Mouse (Mus musculus): ENCODE results near the gene 1110059E24Rik. TPM values are rescaled to one million over a fixed set of nuclear protein-coding genes. Genes with fewer than 3 reads are reported as not detected.
A peak's percentile ranks its signal among the peaks of the same experiment; 100 is the strongest.

The 1110059E24Rik gene
- polyA plus RNA-seq, 1 experiment, result 4.8 TPM

DNA sequence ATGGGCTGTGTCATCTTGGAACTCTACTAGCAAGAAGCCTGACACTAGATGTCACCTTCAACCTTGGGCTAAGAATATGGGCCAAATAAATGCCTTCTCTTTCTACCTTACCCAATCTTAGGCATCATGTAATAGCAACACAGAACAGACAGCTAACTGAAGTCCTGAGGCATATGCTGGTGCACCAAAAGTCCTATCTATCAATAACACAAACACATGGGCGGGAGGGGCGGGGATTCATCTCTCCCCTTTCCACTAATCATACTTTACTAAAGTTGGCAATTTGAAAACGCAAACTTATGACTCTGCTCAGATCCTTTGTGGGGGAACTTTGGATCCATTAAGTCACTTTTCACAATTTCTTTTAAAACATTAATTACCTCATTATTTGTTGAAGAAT lies 84.8 kb downstream of the 1110059E24Rik start:
- Histone ChIP-seq H3K4me3 (ENCODE audit: control insufficient read depth, insufficient read depth, low read length) (no peak overlapping the region), H3K27ac (ENCODE audit: control insufficient read depth, insufficient read depth, low read length) (no peak overlapping the region), H3K27me3 (ENCODE audit: control insufficient read depth, insufficient read depth, low read length) (no peaks in the 10 kb centered on the region), H3K4me1 (replicated peaks; ENCODE audit: control insufficient read depth, insufficient read depth, low read length) (no peaks in the 10 kb centered on the region), H3K36me3 (ENCODE audit: control insufficient read depth, insufficient read depth, low read length) (no peaks in the 10 kb centered on the region)
- TF ChIP-seq POLR2A (IDR thresholded peaks at IDR 0.05; ENCODE audit: control insufficient read depth, extremely low read depth, insufficient read depth, low read length, poor library complexity), result no peak
- TF ChIP-seq CTCF (IDR thresholded peaks at IDR 0.05; ENCODE audit: borderline replicate concordance, control insufficient read depth, extremely low read depth, insufficient read depth, low read length, poor library complexity), result no peak
- no peak for DNase-seq
- WGBS, result 95% methylated on average over 3 of the region's 3 CpGs

DNA sequence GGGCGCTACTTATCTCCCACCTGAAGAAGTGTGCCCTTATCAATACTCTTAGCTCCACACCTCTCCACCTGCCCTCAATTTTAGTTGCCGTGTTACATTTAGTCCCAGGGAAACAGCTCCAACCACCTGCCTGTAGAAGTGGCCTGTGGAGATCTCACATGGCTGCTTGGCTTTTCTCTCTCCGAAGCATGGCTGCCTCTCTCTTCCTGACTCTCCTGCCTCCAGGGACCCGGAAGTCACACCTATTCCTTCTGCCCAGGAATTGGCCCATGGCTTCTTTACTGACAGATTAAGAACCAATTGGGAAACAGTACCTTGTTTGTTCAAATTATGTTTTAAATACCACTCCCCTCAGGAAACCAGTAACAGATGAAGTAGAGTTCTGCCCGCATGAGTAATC lies 86.3 kb downstream of the 1110059E24Rik start:
- WGBS, result 99% methylated on average over 5 of the region's 5 CpGs
- H3K27me3 ChIP-seq (ENCODE audit: control insufficient read depth, insufficient read depth, low read length), result no peaks in the 10 kb centered on the region
- TF ChIP-seq CTCF (IDR thresholded peaks at IDR 0.05; ENCODE audit: borderline replicate concordance, control insufficient read depth, extremely low read depth, insufficient read depth, low read length, poor library complexity) (no peak), POLR2A (IDR thresholded peaks at IDR 0.05; ENCODE audit: control insufficient read depth, extremely low read depth, insufficient read depth, low read length, poor library complexity) (no peak)
- no peak for DNase-seq
- no peak overlapping the region for H3K27ac ChIP-seq (ENCODE audit: control insufficient read depth, insufficient read depth, low read length)
- no peaks in the 10 kb centered on the region for H3K36me3 ChIP-seq (ENCODE audit: control insufficient read depth, insufficient read depth, low read length)
- no peak overlapping the region for H3K4me3 ChIP-seq (ENCODE audit: control insufficient read depth, insufficient read depth, low read length)
- H3K4me1 ChIP-seq (replicated peaks; ENCODE audit: control insufficient read depth, insufficient read depth, low read length), result no peaks in the 10 kb centered on the region

- H3K36me3 ChIP-seq (ENCODE audit: control insufficient read depth, insufficient read depth, low read length), result no peaks in the 10 kb centered on the region
- TF ChIP-seq POLR2A (IDR thresholded peaks at IDR 0.05; ENCODE audit: control insufficient read depth, extremely low read depth, insufficient read depth, low read length, poor library complexity), result no peak
- H3K27me3 ChIP-seq (ENCODE audit: control insufficient read depth, insufficient read depth, low read length), result no peaks in the 10 kb centered on the region
- DNase-seq, result no peak
- H3K27ac ChIP-seq (ENCODE audit: control insufficient read depth, insufficient read depth, low read length), result no peak overlapping the region
- WGBS, result 3% methylated on average over 1 of the region's 1 CpGs
- no peaks in the 10 kb centered on the region for H3K4me1 ChIP-seq (replicated peaks; ENCODE audit: control insufficient read depth, insufficient read depth, low read length)
- H3K4me3 ChIP-seq (ENCODE audit: control insufficient read depth, insufficient read depth, low read length), result no peak overlapping the region
Observed at GRCm38 (mm10) chr19:21564461-21564797, 88.3 kb downstream of the 1110059E24Rik start.

GRCm38 (mm10) chr19:21563789-21564460 lies 88.9 kb downstream of the 1110059E24Rik start:
- TF ChIP-seq POLR2A (IDR thresholded peaks at IDR 0.05; ENCODE audit: control insufficient read depth, extremely low read depth, insufficient read depth, low read length, poor library complexity) (no peak), CTCF (IDR thresholded peaks at IDR 0.05; ENCODE audit: borderline replicate concordance, control insufficient read depth, extremely low read depth, insufficient read depth, low read length, poor library complexity) (peak; percentile 46; the same call in 1 of the 2 replicates)
- no peak overlapping the region for H3K27ac ChIP-seq (ENCODE audit: control insufficient read depth, insufficient read depth, low read length)
- H3K4me1 ChIP-seq (replicated peaks; ENCODE audit: control insufficient read depth, insufficient read depth, low read length), result no peaks in the 10 kb centered on the region
- no peaks in the 10 kb centered on the region for H3K36me3 ChIP-seq (ENCODE audit: control insufficient read depth, insufficient read depth, low read length)
- 34% methylated on average over 11 of the region's 11 CpGs for WGBS
- H3K4me3 ChIP-seq (ENCODE audit: control insufficient read depth, insufficient read depth, low read length), result no peak overlapping the region
- H3K27me3 ChIP-seq (ENCODE audit: control insufficient read depth, insufficient read depth, low read length), result no peaks in the 10 kb centered on the region
- peak; percentile 74 for DNase-seq

GRCm38 (mm10) chr19:21562996-21563395 lies 89.8 kb downstream of the 1110059E24Rik start:
- TF ChIP-seq POLR2A (IDR thresholded peaks at IDR 0.05; ENCODE audit: control insufficient read depth, extremely low read depth, insufficient read depth, low read length, poor library complexity) (no peak), CTCF (IDR thresholded peaks at IDR 0.05; ENCODE audit: borderline replicate concordance, control insufficient read depth, extremely low read depth, insufficient read depth, low read length, poor library complexity) (no peak)
- no peak for DNase-seq
- H3K27ac ChIP-seq (ENCODE audit: control insufficient read depth, insufficient read depth, low read length), result no peak overlapping the region
- no peaks in the 10 kb centered on the region for H3K27me3 ChIP-seq (ENCODE audit: control insufficient read depth, insufficient read depth, low read length)
- no peak overlapping the region for H3K4me3 ChIP-seq (ENCODE audit: control insufficient read depth, insufficient read depth, low read length)
- H3K36me3 ChIP-seq (ENCODE audit: control insufficient read depth, insufficient read depth, low read length), result no peaks in the 10 kb centered on the region
- WGBS, result 64% methylated on average over 3 of the region's 3 CpGs
- H3K4me1 ChIP-seq (replicated peaks; ENCODE audit: control insufficient read depth, insufficient read depth, low read length), result no peaks in the 10 kb centered on the region

DNA sequence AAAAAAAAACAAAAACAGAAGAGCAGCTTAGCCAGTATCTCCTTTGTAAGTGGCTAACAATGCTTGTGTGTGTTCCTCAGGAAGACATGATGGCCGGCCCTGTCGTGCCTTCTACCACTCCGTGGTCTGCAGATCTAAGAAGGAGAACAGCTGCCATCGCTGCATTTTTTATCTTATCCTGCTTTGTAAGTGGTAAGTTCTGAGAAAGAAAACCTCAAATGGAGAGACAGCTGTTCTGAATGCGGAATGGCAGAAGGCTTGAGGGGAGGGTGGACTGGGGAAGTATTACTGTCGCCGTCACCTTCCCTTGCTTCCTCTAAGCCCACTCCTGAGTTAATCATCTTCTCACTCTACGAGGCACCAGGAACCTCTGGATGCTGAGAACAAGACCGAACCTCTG lies 100.0 kb downstream of the 1110059E24Rik start:
- TF ChIP-seq POLR2A (IDR thresholded peaks at IDR 0.05; ENCODE audit: control insufficient read depth, extremely low read depth, insufficient read depth, low read length, poor library complexity) (no peak), CTCF (IDR thresholded peaks at IDR 0.05; ENCODE audit: borderline replicate concordance, control insufficient read depth, extremely low read depth, insufficient read depth, low read length, poor library complexity) (no peak)
- no peak for DNase-seq
- H3K4me3 ChIP-seq (ENCODE audit: control insufficient read depth, insufficient read depth, low read length), result no peak overlapping the region
- no peaks in the 10 kb centered on the region for H3K27me3 ChIP-seq (ENCODE audit: control insufficient read depth, insufficient read depth, low read length)
- 29% methylated on average over 9 of the region's 9 CpGs for WGBS
- H3K4me1 ChIP-seq (replicated peaks; ENCODE audit: control insufficient read depth, insufficient read depth, low read length), result no peaks in the 10 kb centered on the region
- no peaks in the 10 kb centered on the region for H3K36me3 ChIP-seq (ENCODE audit: control insufficient read depth, insufficient read depth, low read length)
- H3K27ac ChIP-seq (ENCODE audit: control insufficient read depth, insufficient read depth, low read length), result no peak overlapping the region

Measured in thymus, adult 2 months (tissue).